Mouse (Mus musculus): Measurements from ENCODE around the gene Spint3.

- TF ChIP-seq TAL1 (IDR thresholded peaks at IDR 0.05; ENCODE audit: low read length) (no peak), GATA1 (IDR thresholded peaks at IDR 0.05; ENCODE audit: low read length) (no peak)
Measured at GRCm38 (mm10) chr2:164615386-164615785, 42.1 kb upstream of the Spint3 start.

Measured in erythroblast, embryonic 14.5 days (primary cell).